17 mouse cellular contexts compared by ENCODE assay signal in the genomic region with DNA sequence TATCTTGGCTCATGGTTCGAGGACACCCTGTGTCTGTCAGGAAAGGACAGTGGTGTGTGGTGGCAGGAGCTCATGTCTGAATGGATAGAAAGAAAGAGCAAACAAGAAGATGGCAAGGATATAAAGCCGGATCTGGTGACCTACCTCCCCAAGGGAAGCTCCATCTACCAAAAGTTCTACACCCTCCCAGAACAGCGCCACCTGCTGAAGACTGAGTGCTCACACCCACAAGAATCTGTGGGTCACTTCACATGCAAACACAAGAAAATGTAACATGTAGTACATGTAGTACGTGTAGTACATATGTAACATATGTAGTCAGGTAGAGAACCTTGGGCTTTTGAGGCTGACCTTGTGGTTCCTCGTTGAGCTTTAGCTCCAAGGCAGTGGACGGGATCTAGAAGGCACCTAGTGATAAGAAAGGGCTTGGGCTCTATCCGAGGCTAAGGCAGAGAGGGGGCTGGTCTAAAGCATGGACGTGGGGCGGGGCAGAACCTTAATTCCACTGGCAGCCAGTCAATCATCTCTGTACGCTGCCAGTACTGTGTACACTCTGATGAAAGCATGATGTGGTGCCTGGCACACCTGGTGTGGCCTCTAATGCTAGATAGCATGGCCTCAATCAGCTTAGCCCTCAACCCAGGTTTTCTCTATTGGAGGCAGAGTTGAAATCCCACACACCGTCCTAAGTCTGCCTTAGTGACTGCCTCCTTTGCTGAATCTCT.
DNase-seq lines count a peak whose midpoint lies in the region; ATAC-seq and TF ChIP-seq lines count a peak whose summit lies in the region.
"Had no signal": no experiment of that assay in that cellular context is flagged by ENCODE, and none has a peak within 500 bp of the region (broad histone marks: within the 10 kb centered on the region; RNA-seq: fewer than 3 reads in every experiment).

No protein-coding gene starts in this region.

- WGBS in cerebellum, adult 2 months, result 89% methylated on average over 11 of the region's 11 CpGs
- 68% methylated on average over 11 of the region's 11 CpGs for WGBS in liver, postnatal 0 days (ENCODE audit: insufficient replicate concordance)
- WGBS in liver, embryonic 11.5 days, result 72% methylated on average over 11 of the region's 11 CpGs
- 74% methylated on average over 11 of the region's 11 CpGs for WGBS in intestine, embryonic 15.5 days

- in situ Hi-C loops in CH12.LX (cut with MboI; ENCODE audit: low pct_ligation_motif_present, low pct_unique_long_range_greater_than_20kb, low sequenced_read_pairs), result no loop called here

- no peaks in the 10 kb centered on the region for H3K9me3 ChIP-seq in liver, postnatal 0 days (ENCODE audit: low read length)
- H3K9me3 ChIP-seq in liver, embryonic 11.5 days (ENCODE audit: control insufficient read depth, low read length), result no peaks in the 10 kb centered on the region
- H3K9me3 ChIP-seq in CH12.LX (replicated peaks; ENCODE audit: low read length), result no peaks in the 10 kb centered on the region
- no peaks in the 10 kb centered on the region for H3K9me3 ChIP-seq in intestine, embryonic 15.5 days
- H3K9me3 ChIP-seq: embryonic facial prominence, embryonic 13.5 days; heart, embryonic 13.5 days; limb, embryonic 12.5 days; liver, embryonic 15.5 days had no signal

- peaks cover 22% of the 10 kb centered on the region for H3K4me1 ChIP-seq in cerebellum, adult 2 months (ENCODE audit: control insufficient read depth, insufficient read depth, low read length)
- H3K4me1 ChIP-seq in liver, postnatal 0 days (ENCODE audit: insufficient read depth), result no peaks in the 10 kb centered on the region
- H3K4me1 ChIP-seq in liver, embryonic 11.5 days (replicated peaks; ENCODE audit: control insufficient read depth, insufficient read depth, low read length), result no peaks in the 10 kb centered on the region
- no peaks in the 10 kb centered on the region for H3K4me1 ChIP-seq in CH12.LX (ENCODE audit: control insufficient read depth in 1 of 2, insufficient read depth in 2 of 2)
- no peaks in the 10 kb centered on the region for H3K4me1 ChIP-seq in intestine, embryonic 15.5 days (replicated peaks)
- H3K4me1 ChIP-seq: liver, embryonic 15.5 days had no signal

- H3K27ac ChIP-seq in cerebellum, adult 2 months (ENCODE audit: insufficient read depth, low read length), result no peak overlapping the region
- no peak overlapping the region for H3K27ac ChIP-seq in liver, postnatal 0 days (ENCODE audit: low read depth)
- no peak overlapping the region for H3K27ac ChIP-seq in liver, embryonic 11.5 days (ENCODE audit: low read depth, low read length)
- H3K27ac ChIP-seq in CH12.LX (ENCODE audit: insufficient read depth, low read depth), result no peak overlapping the region
- no peak overlapping the region for H3K27ac ChIP-seq in intestine, embryonic 15.5 days
- H3K27ac ChIP-seq: heart, embryonic 13.5 days; limb, embryonic 12.5 days; liver, embryonic 15.5 days had no signal

- H3K4me3 ChIP-seq in cerebellum, adult 2 months (replicated peaks; ENCODE audit: insufficient read depth, low read depth, low read length), result no peak overlapping the region
- no peak overlapping the region for H3K4me3 ChIP-seq in liver, postnatal 0 days (ENCODE audit: low read depth, low read length)
- no peak overlapping the region for H3K4me3 ChIP-seq in liver, embryonic 11.5 days (ENCODE audit: low read depth, low read length)
- H3K4me3 ChIP-seq in CH12.LX (replicated peaks in 1 of 3; ENCODE audit: low read depth in 2 of 3, low read length in 2 of 3, poor library complexity in 1 of 3), result no peak overlapping the region
- H3K4me3 ChIP-seq in intestine, embryonic 15.5 days (replicated peaks), result no peak overlapping the region
- H3K4me3 ChIP-seq: embryonic facial prominence, embryonic 13.5 days; heart, embryonic 13.5 days; limb, embryonic 12.5 days; liver, embryonic 15.5 days had no signal

- no peaks in the 10 kb centered on the region for H3K36me3 ChIP-seq in liver, postnatal 0 days (replicated peaks; ENCODE audit: insufficient read depth, low read length)
- H3K36me3 ChIP-seq in liver, embryonic 11.5 days (ENCODE audit: control insufficient read depth, insufficient read depth, low read length), result no peaks in the 10 kb centered on the region
- H3K36me3 ChIP-seq in CH12.LX (replicated peaks in 1 of 2; ENCODE audit: control insufficient read depth in 1 of 2, insufficient read depth in 1 of 2, low read length in 1 of 2), result no peaks in the 10 kb centered on the region
- no peaks in the 10 kb centered on the region for H3K36me3 ChIP-seq in intestine, embryonic 15.5 days
- H3K36me3 ChIP-seq: embryonic facial prominence, embryonic 13.5 days; heart, embryonic 13.5 days; limb, embryonic 12.5 days; liver, embryonic 15.5 days had no signal

- H3K79me2 ChIP-seq in CH12.LX (replicated peaks; ENCODE audit: control insufficient read depth, extremely low read depth, insufficient read depth, poor library complexity, severe bottlenecking), result no peaks in the 10 kb centered on the region

- no peak for TF ChIP-seq POLR2A in cerebellum, adult 2 months (IDR thresholded peaks at IDR 0.05; ENCODE audit: borderline replicate concordance, insufficient read depth, low read length)
- TF ChIP-seq POLR2A in CH12.LX (IDR thresholded peaks at IDR 0.05; ENCODE audit: low read depth, low read length), result no peak

- TF ChIP-seq CTCF in cerebellum, adult 2 months (IDR thresholded peaks at IDR 0.05; ENCODE audit: borderline replicate concordance, insufficient read depth, low read depth, low read length), result peak; percentile 18; the same call in 1 of the 2 replicates
- peak; percentile 20; the same call in 1 of the 2 replicates for TF ChIP-seq CTCF in liver, postnatal 0 days (IDR thresholded peaks at IDR 0.05; ENCODE audit: low read depth)
- TF ChIP-seq CTCF in CH12.LX (conservative IDR thresholded peaks at IDR 0.05 in 1 of 2, IDR thresholded peaks at IDR 0.05 in 1 of 2; ENCODE audit: low read depth in 2 of 2, low read length in 2 of 2), result peak; percentile 26 to 42; a peak in 3 of 4 replicates

- ATAC-seq in liver, postnatal 0 days, result no peak
- ATAC-seq in liver, embryonic 11.5 days (replicated peaks; ENCODE audit: low FRiP score), result no peak
- peak; percentile 37; the same call in 1 of the 2 replicates for ATAC-seq in intestine, embryonic 15.5 days
- no peak for ATAC-seq in megakaryocyte-erythroid progenitor cell, adult 5-6 weeks (replicated peaks; ENCODE audit: low FRiP score, low TSS enrichment, poor library complexity, severe bottlenecking)
- ATAC-seq: activated CD4-positive, CD25-positive, alpha-beta regulatory T cell, adult 4 months had no signal

- H3K4me2 ChIP-seq in liver, postnatal 0 days (ENCODE audit: low read depth, low read length), result no peak overlapping the region
- H3K4me2 ChIP-seq in liver, embryonic 11.5 days, result no peak overlapping the region
- no peak overlapping the region for H3K4me2 ChIP-seq in CH12.LX (ENCODE audit: insufficient read depth, low read depth, poor library complexity, severe bottlenecking)
- no peak overlapping the region for H3K4me2 ChIP-seq in intestine, embryonic 15.5 days (replicated peaks)
- H3K4me2 ChIP-seq: embryonic facial prominence, embryonic 13.5 days; heart, embryonic 13.5 days; limb, embryonic 12.5 days; liver, embryonic 15.5 days had no signal

- dilution Hi-C loops in CH12.LX (cut with MboI; ENCODE audit: extremely low pct_ligation_motif_present, extremely low pct_unique_long_range_greater_than_20kb, low sequenced_read_pairs), result no loop called here

- TF ChIP-seq RAD21 in CH12.LX (IDR thresholded peaks at IDR 0.05; ENCODE audit: low read depth, low read length), result no peak

- H3K9ac ChIP-seq in liver, postnatal 0 days (replicated peaks), result no peak overlapping the region
- H3K9ac ChIP-seq in liver, embryonic 11.5 days (ENCODE audit: low read depth, low read length), result no peak overlapping the region
- H3K9ac ChIP-seq in CH12.LX (ENCODE audit: insufficient read depth, low read depth), result no peak overlapping the region
- H3K9ac ChIP-seq in intestine, embryonic 15.5 days, result no peak overlapping the region
- H3K9ac ChIP-seq: embryonic facial prominence, embryonic 13.5 days; heart, embryonic 13.5 days; limb, embryonic 12.5 days; liver, embryonic 15.5 days had no signal

- H3K27me3 ChIP-seq in cerebellum, adult 2 months (ENCODE audit: control insufficient read depth, insufficient read depth, low read length), result no peaks in the 10 kb centered on the region
- H3K27me3 ChIP-seq in liver, postnatal 0 days (ENCODE audit: insufficient read depth, low read length), result no peaks in the 10 kb centered on the region
- no peaks in the 10 kb centered on the region for H3K27me3 ChIP-seq in liver, embryonic 11.5 days (replicated peaks; ENCODE audit: control insufficient read depth, insufficient read depth, low read length)
- H3K27me3 ChIP-seq in CH12.LX (replicated peaks), result peaks cover 13% of the 10 kb centered on the region
- H3K27me3 ChIP-seq in intestine, embryonic 15.5 days (replicated peaks), result no peaks in the 10 kb centered on the region
- H3K27me3 ChIP-seq: liver, embryonic 15.5 days had no signal

- no peak for TF ChIP-seq EP300 in liver, postnatal 0 days (IDR thresholded peaks at IDR 0.05; ENCODE audit: low read depth)
- TF ChIP-seq EP300 in CH12.LX (IDR thresholded peaks at IDR 0.05; ENCODE audit: low read length), result no peak

- DNase-seq in cerebellum, adult 2 months, result no peak
- DNase-seq in cerebellum, postnatal 4 days (ENCODE audit: low spot score in 2 of 2), result no peak
- no peak for DNase-seq in liver, postnatal 0 days
- no peak for DNase-seq in liver, embryonic 11.5 days (ENCODE audit: low spot score)
- DNase-seq in CH12.LX (ENCODE audit: extremely low read depth), result no peak
- DNase-seq in embryo, embryonic 10 days (ENCODE audit: low spot score), result no peak
- DNase-seq: cerebellum, adult 11 months; heart, postnatal 4 days; kidney, postnatal 14 days; thymus, postnatal 36 days had no signal

TF ChIP-seq in CH12.LX, 34 proteins besides CTCF, POLR2A, EP300 and RAD21:
- TF ChIP-seq USF2 (conservative IDR thresholded peaks at IDR 0.05; ENCODE audit: low read depth, low read length) (no peak), ZMIZ1 (IDR thresholded peaks at IDR 0.05; ENCODE audit: low read depth, low read length) (no peak), MYC (IDR thresholded peaks at IDR 0.05; ENCODE audit: low read depth, low read length) (no peak), KAT2A (IDR thresholded peaks at IDR 0.05; ENCODE audit: insufficient replicate concordance, low read length) (no peak), MAZ (IDR thresholded peaks at IDR 0.05; ENCODE audit: low read depth, low read length) (no peak), MAX (IDR thresholded peaks at IDR 0.05; ENCODE audit: low read length) (no peak), E2F4 (IDR thresholded peaks at IDR 0.05; ENCODE audit: insufficient replicate concordance, low read depth, low read length) (no peak), RCOR1 (conservative IDR thresholded peaks at IDR 0.05; ENCODE audit: low read depth, low read length) (no peak), UBTF (IDR thresholded peaks at IDR 0.05; ENCODE audit: low read depth, low read length) (no peak)
